Mouse (Mus musculus) liver, postnatal 0 days (tissue): ENCODE measurements around the gene Cldn3.
A peak's percentile ranks its signal among the peaks of the same experiment; 100 is the strongest.

Experiments used
- CTCF ChIP-seq: sonication (generic); IDR thresholded peaks from 2 replicates; pipeline ENCODE4 v1.5.1; 2016; ENCODE audit warnings: antibody characterized with exemption, low read depth
- EP300 ChIP-seq: IDR thresholded peaks from 2 replicates; pipeline ENCODE4 v1.6.1; 2016; ENCODE audit warnings: antibody characterized with exemption, low read depth, mild to moderate bottlenecking

GRCm38 (mm10) chr5:135034593-135034992, 48.6 kb downstream of the Cldn3 start:
- TF ChIP-seq EP300 (no peak), CTCF (peak; percentile 59)
